Mouse (Mus musculus): ENCODE measurements at regions not wholly inside any gene's neighbourhood (a gene's known extent, or its start where the extent isn't known, plus 50 kb on each side); places are given as distances from the start of the nearest gene placed in this dataset.

DNA sequence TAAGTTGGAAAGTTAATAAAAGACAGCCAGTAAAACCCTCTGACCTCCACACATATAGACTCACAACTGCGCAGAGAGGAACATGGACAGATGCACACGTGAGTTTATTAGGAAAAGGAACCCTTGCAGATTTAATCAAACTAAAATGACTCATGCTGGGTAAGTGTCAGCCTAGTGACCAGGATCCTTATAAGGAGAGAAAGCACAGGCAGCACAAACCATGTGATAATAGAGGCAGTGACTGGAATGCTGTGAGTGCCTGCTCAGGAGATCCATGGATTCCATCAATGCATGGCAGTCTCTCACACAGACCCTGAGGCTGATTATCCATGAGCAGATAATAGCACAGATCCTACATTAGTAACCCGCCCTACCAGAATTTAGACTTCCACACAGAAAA, 162.2 kb upstream of the Mbnl1 start:
- H3K4me1 ChIP-seq (ENCODE audit: control insufficient read depth, insufficient read depth, low read length) = no peaks in the 10 kb centered on the region
- H3K27ac ChIP-seq (ENCODE audit: control insufficient read depth, insufficient read depth, low read depth, low read length) = no peak overlapping the region
- TF ChIP-seq CTCF (IDR thresholded peaks at IDR 0.05; ENCODE audit: control insufficient read depth, insufficient read depth, insufficient replicate concordance, low read depth, low read length) = no peak
- no peak for TF ChIP-seq POLR2A (IDR thresholded peaks at IDR 0.05; ENCODE audit: control insufficient read depth, low read depth, low read length)
- no peaks in the 10 kb centered on the region for H3K36me3 ChIP-seq (ENCODE audit: control insufficient read depth, insufficient read depth, low read length)
- no peaks in the 10 kb centered on the region for H3K27me3 ChIP-seq (ENCODE audit: control insufficient read depth, insufficient read depth, low read length)
- H3K4me3 ChIP-seq (ENCODE audit: control insufficient read depth, low read depth, low read length) = no peak overlapping the region

DNA sequence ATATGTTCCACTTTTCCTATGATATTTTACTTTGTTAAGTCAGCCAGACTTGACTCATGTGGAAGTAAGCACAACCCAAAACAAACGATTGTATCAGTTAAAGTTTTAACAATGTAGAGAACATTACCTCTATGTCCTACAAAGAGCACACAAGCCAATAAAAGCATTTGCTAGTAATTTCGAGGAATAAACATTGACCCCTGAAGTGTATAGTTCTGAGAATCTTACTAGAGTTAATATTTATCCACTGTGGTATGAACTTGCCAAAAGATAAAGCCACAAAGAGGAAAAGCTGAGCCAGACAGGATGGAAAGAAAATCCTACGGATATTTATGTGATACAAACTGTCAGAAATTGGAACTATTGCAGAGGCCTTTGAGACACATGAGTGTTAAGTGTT, 161.5 kb upstream of the Mbnl1 start:
- no peaks in the 10 kb centered on the region for H3K36me3 ChIP-seq (ENCODE audit: control insufficient read depth, insufficient read depth, low read length)
- no peak overlapping the region for H3K27ac ChIP-seq (ENCODE audit: control insufficient read depth, insufficient read depth, low read depth, low read length)
- H3K4me3 ChIP-seq (ENCODE audit: control insufficient read depth, low read depth, low read length) = no peak overlapping the region
- TF ChIP-seq POLR2A (IDR thresholded peaks at IDR 0.05; ENCODE audit: control insufficient read depth, low read depth, low read length) = no peak
- TF ChIP-seq CTCF (IDR thresholded peaks at IDR 0.05; ENCODE audit: control insufficient read depth, insufficient read depth, insufficient replicate concordance, low read depth, low read length) = no peak
- no peaks in the 10 kb centered on the region for H3K4me1 ChIP-seq (ENCODE audit: control insufficient read depth, insufficient read depth, low read length)
- no peaks in the 10 kb centered on the region for H3K27me3 ChIP-seq (ENCODE audit: control insufficient read depth, insufficient read depth, low read length)

- TF ChIP-seq POLR2A (IDR thresholded peaks at IDR 0.05; ENCODE audit: control insufficient read depth, low read depth, low read length) (no peak), CTCF (IDR thresholded peaks at IDR 0.05; ENCODE audit: control insufficient read depth, insufficient read depth, insufficient replicate concordance, low read depth, low read length) (no peak)
- Histone ChIP-seq H3K27ac (ENCODE audit: control insufficient read depth, insufficient read depth, low read depth, low read length) (no peak overlapping the region), H3K4me1 (ENCODE audit: control insufficient read depth, insufficient read depth, low read length) (no peaks in the 10 kb centered on the region), H3K36me3 (ENCODE audit: control insufficient read depth, insufficient read depth, low read length) (no peaks in the 10 kb centered on the region), H3K4me3 (ENCODE audit: control insufficient read depth, low read depth, low read length) (no peak overlapping the region), H3K27me3 (ENCODE audit: control insufficient read depth, insufficient read depth, low read length) (no peaks in the 10 kb centered on the region)
Measured at GRCm38 (mm10) chr3:60320213-60320936, 152.3 kb upstream of the Mbnl1 start.

DNA sequence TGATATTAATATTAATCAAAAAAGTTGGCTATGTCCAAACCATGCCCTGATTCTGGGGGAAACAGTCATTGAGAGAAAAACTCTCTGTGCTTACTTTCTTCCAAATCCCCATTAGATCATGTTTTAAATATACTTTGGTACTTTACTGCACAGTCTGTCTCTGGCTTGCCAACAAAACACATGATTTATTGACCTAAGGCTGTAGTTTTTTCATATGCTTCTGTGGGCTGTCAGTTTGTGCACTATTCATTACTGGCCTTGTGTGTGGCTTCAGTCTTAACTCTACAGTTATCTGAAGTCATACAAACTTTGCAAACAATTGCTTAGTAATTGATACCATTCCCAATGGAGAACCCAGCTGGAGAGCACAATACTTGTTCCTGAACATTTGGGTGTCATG, 149.1 kb upstream of the Mbnl1 start:
- TF ChIP-seq POLR2A (IDR thresholded peaks at IDR 0.05; ENCODE audit: control insufficient read depth, low read depth, low read length) (no peak), CTCF (IDR thresholded peaks at IDR 0.05; ENCODE audit: control insufficient read depth, insufficient read depth, insufficient replicate concordance, low read depth, low read length) (no peak)
- H3K4me1 ChIP-seq (ENCODE audit: control insufficient read depth, insufficient read depth, low read length) = no peaks in the 10 kb centered on the region
- no peak overlapping the region for H3K27ac ChIP-seq (ENCODE audit: control insufficient read depth, insufficient read depth, low read depth, low read length)
- no peaks in the 10 kb centered on the region for H3K27me3 ChIP-seq (ENCODE audit: control insufficient read depth, insufficient read depth, low read length)
- no peaks in the 10 kb centered on the region for H3K36me3 ChIP-seq (ENCODE audit: control insufficient read depth, insufficient read depth, low read length)
- no peak overlapping the region for H3K4me3 ChIP-seq (ENCODE audit: control insufficient read depth, low read depth, low read length)

GRCm38 (mm10) chr3:60324416-60324815, 148.2 kb upstream of the Mbnl1 start:
- TF ChIP-seq CTCF (IDR thresholded peaks at IDR 0.05; ENCODE audit: control insufficient read depth, insufficient read depth, insufficient replicate concordance, low read depth, low read length) = no peak
- TF ChIP-seq POLR2A (IDR thresholded peaks at IDR 0.05; ENCODE audit: control insufficient read depth, low read depth, low read length) = no peak
- Histone ChIP-seq H3K27me3 (ENCODE audit: control insufficient read depth, insufficient read depth, low read length) (no peaks in the 10 kb centered on the region), H3K36me3 (ENCODE audit: control insufficient read depth, insufficient read depth, low read length) (no peaks in the 10 kb centered on the region), H3K27ac (ENCODE audit: control insufficient read depth, insufficient read depth, low read depth, low read length) (no peak overlapping the region), H3K4me3 (ENCODE audit: control insufficient read depth, low read depth, low read length) (no peak overlapping the region), H3K4me1 (ENCODE audit: control insufficient read depth, insufficient read depth, low read length) (no peaks in the 10 kb centered on the region)

DNA sequence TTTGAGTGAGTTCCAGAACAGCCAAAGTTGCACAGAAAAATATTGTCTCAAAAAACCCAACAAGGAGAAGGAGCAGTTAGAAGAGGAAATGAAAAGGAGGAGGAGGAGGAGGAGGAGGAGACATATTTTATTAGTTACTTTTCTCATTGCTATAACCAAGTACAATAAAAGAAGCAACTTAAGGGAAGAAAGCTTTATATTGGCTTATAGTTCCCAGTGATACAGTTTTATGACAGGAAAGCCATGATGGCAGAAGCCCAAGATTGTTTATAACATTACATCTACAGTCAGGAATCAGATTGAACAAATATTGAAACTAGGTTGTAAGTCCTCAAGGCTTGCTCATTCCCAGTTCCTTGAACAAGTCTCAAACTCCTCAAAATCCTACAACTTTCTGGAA, 147.7 kb upstream of the Mbnl1 start:
- H3K36me3 ChIP-seq (ENCODE audit: control insufficient read depth, insufficient read depth, low read length) = no peaks in the 10 kb centered on the region
- no peak for TF ChIP-seq POLR2A (IDR thresholded peaks at IDR 0.05; ENCODE audit: control insufficient read depth, low read depth, low read length)
- TF ChIP-seq CTCF (IDR thresholded peaks at IDR 0.05; ENCODE audit: control insufficient read depth, insufficient read depth, insufficient replicate concordance, low read depth, low read length) = no peak
- H3K4me3 ChIP-seq (ENCODE audit: control insufficient read depth, low read depth, low read length) = no peak overlapping the region
- H3K27me3 ChIP-seq (ENCODE audit: control insufficient read depth, insufficient read depth, low read length) = no peaks in the 10 kb centered on the region
- H3K4me1 ChIP-seq (ENCODE audit: control insufficient read depth, insufficient read depth, low read length) = no peaks in the 10 kb centered on the region
- no peak overlapping the region for H3K27ac ChIP-seq (ENCODE audit: control insufficient read depth, insufficient read depth, low read depth, low read length)

GRCm38 (mm10) chr3:60332460-60332859, 140.2 kb upstream of the Mbnl1 start:
- H3K36me3 ChIP-seq (ENCODE audit: control insufficient read depth, insufficient read depth, low read length) = no peaks in the 10 kb centered on the region
- TF ChIP-seq CTCF (IDR thresholded peaks at IDR 0.05; ENCODE audit: control insufficient read depth, insufficient read depth, insufficient replicate concordance, low read depth, low read length) (no peak), POLR2A (IDR thresholded peaks at IDR 0.05; ENCODE audit: control insufficient read depth, low read depth, low read length) (no peak)
- H3K27ac ChIP-seq (ENCODE audit: control insufficient read depth, insufficient read depth, low read depth, low read length) = no peak overlapping the region
- no peaks in the 10 kb centered on the region for H3K4me1 ChIP-seq (ENCODE audit: control insufficient read depth, insufficient read depth, low read length)
- H3K27me3 ChIP-seq (ENCODE audit: control insufficient read depth, insufficient read depth, low read length) = no peaks in the 10 kb centered on the region
- H3K4me3 ChIP-seq (ENCODE audit: control insufficient read depth, low read depth, low read length) = no peak overlapping the region

Data from testis, adult 2 months (tissue).